Mouse (Mus musculus): ENCODE data around the gene Asic2.
A peak's percentile ranks its signal among the peaks of the same experiment; 100 is the strongest.

Gene Asic2

DNA sequence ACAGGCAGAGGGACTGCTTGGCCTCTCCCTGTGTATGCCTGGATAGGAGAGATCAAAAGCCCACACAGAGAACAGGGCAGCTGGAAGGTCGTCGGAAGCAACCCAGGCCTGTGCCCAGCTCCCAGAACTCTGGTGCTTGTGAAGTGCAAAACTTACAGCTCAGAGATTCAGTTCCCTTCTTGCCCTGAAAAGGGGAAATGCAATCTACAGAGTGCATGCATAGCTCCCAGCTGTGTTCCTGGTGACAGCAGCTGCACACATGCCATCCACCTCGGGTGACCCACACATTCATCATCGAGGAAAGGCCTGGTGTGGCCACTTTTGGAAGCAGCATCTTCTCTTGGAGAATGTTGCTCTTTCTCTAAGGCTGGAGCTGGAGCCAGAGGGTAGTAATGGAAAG is 13.9 kb downstream of the Asic2 start:
- DNase-seq (ENCODE audit: low spot score), result no peak

DNA sequence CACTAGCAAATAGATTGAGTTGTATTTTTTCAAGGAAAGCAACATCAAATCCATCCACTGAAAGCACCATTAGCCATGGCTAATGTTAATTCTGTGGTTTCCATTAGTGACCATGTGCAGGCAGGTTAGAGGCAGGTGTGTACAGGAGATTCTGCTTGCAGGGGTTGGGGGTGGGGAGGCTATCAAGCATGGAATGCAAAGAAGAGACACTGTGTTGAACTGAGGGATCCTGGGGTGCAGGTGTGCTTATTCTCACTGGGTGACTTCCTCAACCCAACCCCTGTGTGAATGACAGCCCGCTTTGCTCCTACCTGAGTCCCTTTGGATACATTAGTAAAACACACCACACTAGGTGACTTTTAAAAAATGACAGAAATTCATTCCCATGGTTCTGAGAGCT is 20.2 kb downstream of the Asic2 start:
- no peak for DNase-seq (ENCODE audit: low spot score)

DNA sequence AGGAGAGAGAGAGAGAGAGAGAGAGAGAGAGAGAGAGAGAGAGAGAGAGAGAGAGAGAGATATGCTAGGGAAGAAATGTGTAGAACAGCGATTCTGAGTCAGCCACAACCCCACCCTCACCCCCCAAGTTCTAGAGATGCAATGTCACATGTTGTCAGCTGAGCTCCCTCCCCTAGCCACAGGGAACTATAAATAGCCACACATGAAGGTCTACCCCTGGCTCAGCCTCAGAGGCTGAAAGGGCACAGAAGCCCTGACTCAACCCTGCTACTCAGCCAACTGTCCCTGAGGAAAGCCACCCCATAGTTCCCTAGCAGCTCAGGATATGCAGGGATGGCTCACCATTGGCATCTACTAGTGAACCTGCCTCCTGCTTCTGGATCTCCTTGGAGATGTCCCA is 26.1 kb downstream of the Asic2 start:
- DNase-seq (ENCODE audit: low spot score), result no peak

DNA sequence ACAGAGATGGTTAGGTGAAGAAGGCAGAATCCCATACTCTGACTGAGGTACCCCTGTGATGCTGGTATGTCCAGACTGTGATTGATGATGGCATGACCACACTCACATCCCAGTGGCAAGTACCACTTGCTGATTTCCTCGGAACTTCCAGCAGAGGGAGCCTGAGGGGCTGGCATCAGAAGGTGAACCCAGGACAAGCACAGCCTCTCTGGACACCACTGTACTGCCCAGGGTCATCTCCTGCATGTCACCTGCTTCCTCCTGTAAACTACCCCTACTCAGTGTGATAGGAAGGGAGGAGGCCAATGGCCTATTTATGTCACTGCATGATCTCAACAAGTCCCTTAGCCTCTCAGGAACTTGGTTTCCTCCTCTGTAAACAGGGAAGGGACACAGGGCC is 27.3 kb downstream of the Asic2 start:
- DNase-seq (ENCODE audit: low spot score), result no peak

DNA sequence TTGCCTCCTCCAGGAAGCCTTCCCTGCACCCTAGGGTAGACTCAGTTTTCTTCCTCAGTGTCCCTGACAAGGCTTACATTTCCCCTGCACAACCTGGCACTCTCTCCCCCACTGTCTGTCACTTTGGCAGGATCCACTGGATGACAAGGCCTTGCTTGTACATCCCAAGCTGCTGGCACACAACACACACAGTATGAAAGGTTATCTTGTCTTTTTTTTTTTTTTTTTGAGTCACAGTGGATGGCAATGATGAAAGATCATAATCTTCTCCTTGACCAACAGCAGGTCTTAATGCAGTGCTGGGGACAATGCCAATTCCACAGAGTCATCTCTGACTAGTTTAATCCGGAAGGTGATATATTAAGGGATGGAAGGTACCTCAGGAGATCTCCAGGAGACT is 30.7 kb downstream of the Asic2 start:
- DNase-seq (ENCODE audit: low spot score), result no peak

DNA sequence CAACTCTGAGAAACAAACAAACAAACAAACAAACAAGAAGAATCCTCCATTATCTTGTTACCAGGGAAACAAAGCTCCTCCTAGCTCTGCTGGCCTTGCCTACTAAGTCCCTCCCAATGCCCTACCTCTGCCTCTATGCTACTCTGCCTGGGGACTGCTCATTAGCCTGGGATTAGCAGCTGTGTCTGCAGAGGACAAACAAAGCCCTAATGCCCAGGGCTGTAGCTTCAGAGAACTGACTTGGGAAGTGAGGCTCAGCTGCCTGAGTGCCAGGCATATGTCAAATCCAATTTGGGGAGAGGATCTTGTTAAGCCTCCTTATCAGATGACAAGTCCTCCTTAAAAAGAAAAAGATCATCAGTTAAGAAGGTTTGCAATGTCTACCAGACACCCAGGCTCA is 41.9 kb downstream of the Asic2 start:
- no peak for DNase-seq (ENCODE audit: low spot score)

DNA sequence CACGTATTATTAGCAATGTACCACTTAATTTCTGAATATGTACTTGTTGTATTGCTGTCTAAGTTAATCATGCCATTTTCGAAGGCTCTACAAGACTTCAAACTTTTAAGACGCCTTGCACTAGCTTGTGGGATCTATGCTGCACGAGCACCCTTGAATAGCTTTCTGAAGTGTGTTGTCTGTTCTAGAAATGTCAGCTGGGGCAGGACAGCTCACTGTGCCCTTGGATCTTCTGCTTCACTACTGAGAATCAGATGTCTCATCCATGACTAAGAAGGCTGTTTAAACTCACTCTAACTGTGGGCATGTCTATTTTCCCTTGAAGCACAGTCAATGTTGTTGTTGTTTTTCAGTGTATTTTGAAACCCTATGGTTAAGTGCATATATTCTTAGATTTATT is 44.6 kb downstream of the Asic2 start:
- no peak for DNase-seq (ENCODE audit: low spot score)

DNA sequence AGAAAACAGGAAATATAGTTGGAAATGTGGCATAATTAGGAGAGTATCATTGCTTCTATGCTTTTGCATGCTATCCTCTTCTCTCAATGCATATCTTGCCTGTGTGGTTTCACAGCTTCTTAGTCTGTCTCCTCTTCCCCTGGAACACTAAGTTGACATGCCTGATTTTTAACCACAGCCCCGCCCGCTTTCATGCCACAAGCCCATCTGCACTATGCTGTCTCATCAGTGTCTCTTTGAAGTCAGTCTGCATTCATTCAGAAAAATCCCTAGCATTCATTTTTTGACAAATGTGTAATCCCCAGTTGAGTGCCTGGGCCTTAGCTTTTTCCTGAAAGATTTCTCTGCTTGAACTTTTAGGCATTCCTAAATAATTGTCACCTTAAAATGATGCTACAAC is 45.2 kb downstream of the Asic2 start:
- no peak for DNase-seq (ENCODE audit: low spot score)

DNA sequence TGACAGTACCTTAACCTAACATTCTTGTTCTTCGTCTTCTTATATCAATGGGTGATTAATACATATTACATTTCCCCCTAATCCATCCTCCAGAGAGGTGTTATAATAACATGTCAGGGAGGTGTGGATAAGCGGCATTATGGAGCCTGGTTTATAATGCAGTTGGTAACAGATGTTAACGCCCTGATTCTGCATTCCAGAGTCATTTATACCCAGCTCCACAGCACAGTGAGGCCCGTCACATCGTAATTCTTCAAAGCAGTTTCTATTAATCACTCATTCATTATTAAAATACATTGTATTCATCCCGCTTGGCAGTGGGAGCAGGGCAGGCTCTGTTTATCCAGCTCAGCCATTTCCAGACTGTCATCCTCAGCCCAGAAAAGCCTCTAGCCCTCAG is 52.8 kb downstream of the Asic2 start:
- no peak for DNase-seq (ENCODE audit: low spot score)

DNA sequence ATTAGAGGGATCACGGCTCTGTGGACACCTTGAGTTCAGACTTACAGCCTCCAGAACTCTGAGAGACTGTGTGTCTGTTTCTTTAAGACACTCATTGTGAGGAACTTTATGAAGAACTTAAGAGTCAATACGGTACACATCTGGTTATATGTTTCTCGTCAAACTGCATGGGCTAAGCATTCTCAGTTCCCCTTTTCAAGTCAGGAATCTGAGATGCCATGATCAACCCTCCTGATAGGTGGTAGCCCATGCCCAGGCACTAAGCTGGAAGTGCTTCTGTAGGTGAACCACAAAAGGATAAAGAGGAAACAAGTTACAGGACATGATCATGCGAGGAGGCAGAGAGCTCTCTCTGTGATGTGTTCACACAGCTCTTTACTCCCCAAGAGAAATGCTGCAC is 55.2 kb downstream of the Asic2 start:
- no peak for DNase-seq (ENCODE audit: low spot score)

DNA sequence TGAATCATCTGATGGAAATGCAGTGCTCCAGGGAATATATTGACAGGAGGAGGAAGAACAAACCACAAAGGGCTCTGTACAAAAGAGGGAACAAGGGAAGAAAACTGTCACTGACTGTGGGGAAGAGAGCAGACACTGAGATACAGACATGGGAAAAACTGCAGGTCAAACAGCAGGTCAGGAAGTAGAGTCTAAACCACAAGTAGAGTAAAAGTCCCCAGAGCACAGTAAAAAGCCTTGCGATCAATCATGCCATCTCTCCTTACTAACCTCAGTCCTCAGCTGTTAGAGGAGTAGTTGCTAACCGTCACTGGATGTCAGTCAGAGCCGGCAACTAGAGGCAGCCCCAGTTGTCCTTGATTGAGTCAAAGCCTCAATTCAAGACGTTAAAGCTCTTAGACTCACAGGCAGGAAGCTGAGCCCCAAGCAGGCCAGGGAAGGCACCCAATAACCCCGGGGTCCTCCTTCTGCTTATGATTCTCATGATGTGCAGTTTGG is 58.8 kb downstream of the Asic2 start:
- DNase-seq (ENCODE audit: low spot score), result no peak

DNA sequence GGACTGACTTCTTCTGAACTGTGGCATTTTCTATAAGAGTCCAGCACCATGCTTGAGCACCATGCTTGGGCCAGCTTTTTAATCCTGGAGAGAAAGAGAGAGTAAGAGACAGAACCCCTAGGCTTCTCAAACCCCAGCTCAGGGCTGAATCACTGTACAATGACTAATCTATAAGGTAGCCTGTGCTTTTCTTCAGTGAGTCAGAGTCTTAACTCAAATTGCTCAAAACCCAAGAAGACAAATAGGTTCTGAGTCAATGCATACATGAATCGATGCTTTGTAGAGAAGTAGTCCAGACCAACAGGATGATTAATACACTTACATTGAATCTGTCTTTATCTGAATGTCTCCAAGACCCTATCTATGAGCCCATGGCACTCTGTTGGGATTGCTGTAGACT is 59.5 kb downstream of the Asic2 start:
- DNase-seq (ENCODE audit: low spot score), result no peak

DNA sequence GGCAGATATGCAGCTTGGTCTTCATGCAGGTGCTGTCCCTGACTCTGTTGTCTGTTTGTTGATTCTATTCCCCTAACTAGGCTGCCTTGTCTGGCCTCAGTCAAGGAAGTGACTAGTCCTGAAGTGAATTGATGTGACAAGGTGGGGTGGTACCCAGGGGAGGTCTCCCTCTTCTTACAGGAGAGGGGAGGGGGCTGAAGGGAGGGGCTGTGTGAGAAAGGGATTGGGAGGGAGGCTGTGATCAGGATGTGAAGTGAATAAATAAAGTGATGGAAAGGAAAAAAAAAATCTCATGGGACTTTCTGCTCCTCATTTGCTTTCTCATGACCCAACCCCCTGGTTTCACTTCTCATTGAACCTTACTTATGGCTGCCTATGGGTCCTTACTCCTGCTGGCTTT is 65.9 kb downstream of the Asic2 start:
- DNase-seq (ENCODE audit: low spot score), result peak; percentile 0

DNA sequence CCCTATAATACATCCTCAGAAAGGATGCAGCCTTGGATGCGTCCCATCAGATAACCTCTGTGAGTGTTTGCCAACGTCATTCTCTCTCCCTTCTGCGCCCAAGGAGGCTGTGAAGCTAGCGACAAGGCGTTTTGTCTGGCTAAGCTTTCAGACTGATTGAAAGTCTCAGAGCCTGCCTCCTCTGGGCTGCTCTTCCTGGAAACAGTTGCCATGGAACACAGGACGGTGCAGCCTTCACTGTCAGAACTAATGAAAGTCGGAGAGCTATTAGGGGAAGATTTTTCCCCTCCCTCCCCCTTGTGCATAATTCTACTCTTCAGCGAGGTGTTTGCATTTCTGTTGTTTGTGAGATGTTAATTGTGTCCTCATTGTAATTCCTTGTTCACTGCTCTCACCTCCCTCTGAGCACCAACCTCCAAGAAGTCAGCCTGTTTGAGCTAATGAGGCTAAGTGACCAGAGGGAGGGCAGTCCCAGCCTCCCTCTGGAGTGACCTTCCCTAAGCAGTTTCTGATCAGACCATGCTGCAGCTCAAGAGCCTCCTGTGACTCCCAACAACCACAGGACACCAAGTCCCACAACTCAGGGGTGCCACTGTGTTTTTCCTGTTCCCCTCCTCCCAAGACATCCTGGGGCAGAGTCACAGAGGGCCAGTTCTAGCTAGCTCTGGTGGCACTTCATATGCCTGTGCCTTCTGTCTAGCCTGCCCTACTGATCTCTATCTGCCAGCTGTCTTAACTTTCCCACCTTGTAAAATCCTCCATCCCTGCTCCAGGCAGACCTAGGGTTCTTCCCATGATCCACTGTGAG is 70.5 kb downstream of the Asic2 start:
- DNase-seq (ENCODE audit: low spot score), result no peak

DNA sequence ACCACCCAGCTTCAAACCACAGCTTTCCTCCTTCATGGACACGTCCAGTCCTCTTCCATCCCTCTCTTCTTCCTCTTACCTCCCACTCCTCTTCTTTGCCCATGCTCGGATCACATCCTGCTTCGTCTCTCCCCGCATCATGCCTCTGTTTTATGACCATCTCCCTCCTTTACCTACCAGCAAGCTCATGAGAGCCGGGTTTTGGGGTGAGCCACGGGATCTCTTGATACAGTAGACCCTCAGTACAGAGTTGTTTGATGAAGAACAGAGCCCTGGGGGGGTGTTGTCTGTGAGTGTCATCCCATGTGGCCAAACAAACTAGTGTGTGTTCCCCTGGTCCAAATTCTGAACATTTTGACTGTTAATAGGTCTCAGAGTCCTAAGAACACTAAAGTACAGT is 71.7 kb downstream of the Asic2 start:
- DNase-seq (ENCODE audit: low spot score), result no peak

DNA sequence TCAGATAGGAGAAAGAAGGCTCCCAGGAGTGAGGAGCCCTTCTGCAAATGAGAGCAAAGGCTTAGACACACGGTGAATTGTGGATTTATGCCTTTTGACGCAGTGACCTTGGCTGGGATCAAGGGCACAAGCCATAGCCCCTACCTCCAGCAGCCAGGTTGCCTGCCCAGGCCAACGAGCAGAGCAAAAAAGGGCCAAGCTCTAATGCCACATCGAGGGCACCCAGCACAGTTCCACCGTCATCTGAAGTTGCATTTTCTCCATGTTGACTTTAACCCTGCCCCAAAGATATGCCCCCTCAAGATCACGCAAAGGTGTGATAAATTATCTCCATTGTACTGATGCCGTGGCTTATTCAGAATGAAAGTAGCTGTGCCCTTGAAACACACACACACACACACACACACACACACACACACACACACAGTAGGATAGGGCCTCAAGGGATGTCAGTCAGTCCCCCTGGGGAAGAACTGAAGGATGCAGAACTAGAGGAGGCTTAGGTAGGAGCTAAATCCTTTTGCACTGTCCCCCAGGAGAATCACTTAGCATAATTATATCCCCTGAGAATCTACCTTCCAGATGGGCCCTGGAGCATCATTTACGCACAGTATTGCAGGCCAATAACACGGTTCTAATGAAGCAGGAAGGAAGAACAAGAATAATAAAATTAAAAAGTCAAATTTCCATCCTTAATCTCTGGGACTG is 96.6 kb downstream of the Asic2 start:
- DNase-seq (ENCODE audit: low spot score), result no peak

DNA sequence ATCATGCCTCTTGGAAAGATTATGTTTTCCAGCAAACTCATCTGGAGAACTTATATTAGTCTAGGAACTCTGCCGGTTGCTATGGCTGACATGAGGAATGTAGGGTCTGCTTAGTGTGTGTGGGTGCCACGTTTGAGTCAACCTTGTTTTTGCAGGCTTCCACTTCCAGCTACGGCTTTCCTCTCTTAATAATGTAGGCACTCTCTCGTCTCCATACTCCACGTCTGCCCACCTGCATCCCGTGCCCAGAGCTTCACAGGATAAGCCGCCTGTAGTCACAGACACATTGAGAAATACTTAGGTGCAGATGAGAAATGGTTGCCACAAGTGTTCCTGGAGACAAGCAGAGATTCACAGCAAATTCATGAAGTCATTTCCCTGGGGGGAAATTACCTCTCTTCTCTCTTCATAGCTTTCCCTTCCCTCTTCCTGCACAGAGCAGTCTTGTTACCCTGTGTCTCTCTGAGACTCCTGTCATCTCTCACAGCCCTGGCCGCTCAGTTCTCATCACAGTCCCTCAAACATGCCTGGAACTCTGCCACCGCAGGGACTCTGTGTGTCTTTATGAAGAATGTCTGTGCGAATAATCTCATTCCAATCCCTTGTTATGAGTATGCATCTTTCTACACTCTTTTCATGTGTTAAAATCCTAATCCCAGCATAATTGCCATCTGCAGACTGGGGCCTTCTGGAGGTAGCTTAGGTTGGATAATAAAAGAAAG is 102.4 kb downstream of the Asic2 start:
- no peak for DNase-seq (ENCODE audit: low spot score)

DNA sequence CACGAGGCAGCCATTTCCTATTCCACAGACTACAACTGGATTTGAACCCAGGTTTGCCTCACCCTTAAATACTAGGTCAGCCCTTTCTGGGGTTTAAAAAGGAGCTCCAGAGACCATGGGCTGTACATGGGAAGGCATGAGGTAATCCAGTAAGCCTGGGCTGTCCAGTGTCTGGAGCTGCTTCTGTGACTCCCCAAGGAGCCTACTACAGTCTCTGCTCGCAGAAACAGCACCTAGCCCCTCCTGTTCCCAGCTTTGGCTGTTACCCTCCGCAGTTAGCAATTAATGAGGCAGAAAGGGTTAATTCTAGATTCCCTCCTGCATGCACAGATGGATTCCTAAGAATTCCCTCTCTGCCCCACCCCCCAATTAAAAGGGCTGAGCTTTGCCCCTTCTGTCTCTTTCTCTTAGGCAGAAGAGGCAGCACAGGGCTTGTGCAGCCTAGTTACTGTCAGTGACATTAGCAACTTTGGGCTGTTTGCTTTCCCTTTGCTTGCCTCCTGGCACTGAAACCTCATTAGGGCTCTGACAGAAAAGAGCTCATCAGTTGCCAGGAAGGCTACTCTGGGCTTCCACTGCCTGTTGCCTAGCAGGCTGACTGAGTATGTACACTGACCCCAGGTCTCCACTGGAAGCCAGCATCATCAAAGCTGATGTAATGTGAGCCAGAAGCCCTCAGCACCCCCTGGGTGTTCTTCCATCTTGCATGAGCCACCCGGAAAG is 107.8 kb downstream of the Asic2 start, which contains the start of gene 5530401A14Rik:
TSS of gene 5530401A14Rik (plus strand) at position 424 of the 723 bp plus-strand sequence.
- DNase-seq (ENCODE audit: low spot score), result no peak

DNA sequence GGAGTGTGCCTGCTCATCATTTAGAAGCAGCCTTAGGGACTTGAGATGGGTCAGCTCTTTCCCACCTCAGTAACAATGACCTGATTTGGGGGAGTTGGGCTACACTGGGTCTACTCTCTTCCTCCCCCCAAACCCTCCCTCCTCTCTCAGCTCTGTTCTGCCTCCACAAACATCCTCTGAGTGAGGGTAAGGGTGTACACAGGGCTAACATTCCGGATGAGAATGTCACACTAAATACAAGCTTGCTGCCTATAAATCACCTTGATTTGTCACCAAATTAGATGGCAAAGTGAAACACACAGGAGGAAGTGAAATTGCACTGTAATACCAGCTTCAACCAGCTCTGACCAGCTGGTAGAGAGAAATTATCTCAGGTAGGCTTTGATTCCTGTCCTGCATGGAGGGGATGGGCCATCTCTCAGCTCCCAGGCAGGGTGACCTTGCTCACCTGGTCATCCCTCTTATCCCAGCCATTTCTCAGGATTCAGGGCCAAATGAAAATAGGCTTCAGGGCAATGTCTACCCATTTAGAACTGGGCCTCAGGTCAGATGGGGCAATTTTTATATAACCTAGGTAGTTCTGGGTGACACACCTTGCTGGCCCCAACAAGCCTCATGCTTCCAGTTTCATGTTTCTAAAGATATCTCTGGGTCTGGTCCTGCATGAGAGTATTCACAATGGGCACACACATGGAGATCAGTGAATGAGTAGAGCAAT is 120.3 kb downstream of the Asic2 start:
- no peak for DNase-seq (ENCODE audit: low spot score)

DNA sequence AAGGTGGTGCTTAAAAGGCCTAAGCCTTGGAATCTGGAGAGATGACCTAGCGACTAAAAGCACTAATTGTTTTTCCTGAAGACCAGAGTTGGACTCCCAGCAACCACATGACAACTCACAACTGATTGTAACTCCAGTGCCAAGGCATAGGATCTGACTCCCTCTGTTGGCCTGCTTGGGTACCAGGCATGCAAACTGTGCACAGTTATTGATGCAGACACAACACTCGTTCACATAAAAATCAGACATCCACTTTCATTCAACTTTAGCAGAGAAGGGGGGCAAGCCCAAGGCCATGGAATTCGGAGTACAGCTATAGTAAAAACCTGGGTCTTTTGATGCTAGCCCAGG is 122.6 kb downstream of the Asic2 start:
- DNase-seq (ENCODE audit: low spot score), result no peak

DNA sequence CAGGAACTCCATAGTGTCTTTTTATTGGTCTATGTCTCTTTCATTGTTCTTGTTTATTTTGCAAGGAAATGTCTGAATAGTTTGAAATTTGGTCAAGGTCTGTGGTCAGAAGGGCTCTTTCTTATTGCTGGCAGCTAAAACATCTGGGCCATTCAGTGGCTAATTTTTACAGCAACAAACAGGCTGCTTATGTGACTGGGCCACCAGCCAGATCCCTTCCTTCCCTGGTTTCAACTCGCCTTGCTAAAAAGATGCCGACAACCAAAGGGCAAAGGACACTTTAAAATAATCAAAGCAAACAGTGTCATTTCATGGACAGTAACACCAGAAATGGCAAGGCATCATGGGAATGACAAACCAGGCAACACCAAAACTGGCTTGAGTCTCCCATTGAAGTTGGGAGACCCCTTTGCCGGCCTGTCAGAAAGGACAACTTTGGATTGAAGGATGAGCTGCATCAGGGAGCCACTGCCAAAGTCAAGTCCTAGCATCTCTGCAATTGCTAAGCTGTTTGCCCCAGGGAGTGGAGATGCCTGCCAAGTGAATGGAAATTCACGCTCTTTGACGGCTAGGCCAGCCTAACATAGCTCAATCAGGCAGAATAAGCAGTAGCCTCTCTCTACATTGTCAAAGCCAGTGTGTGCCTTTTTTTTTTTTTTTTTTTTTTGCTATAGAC is 123.1 kb downstream of the Asic2 start:
- DNase-seq (ENCODE audit: low spot score), result no peak

Data from spleen, adult 12 weeks (tissue).